Mouse (Mus musculus): Measurements from ENCODE around the gene Dip2b. TPM values are rescaled to one million over a fixed set of nuclear protein-coding genes. Genes with fewer than 3 reads are reported as not detected.

Gene Dip2b
- total and polyA plus RNA-seq, 3 experiments: 13.9 to 68.9 (median 15.4) TPM

GRCm38 (mm10) chr15:100113343-100114275, 75.1 kb downstream of the Dip2b start:
- Histone ChIP-seq H3K79me2 (ENCODE audit: control insufficient read depth, insufficient read depth, low read length, poor library complexity) (peaks cover 3% of the 10 kb centered on the region), H3K9ac (ENCODE audit: control insufficient read depth, low read depth, low read length, poor library complexity, severe bottlenecking) (no peak overlapping the region), H3K9me3 (replicated peaks; ENCODE audit: insufficient read depth, low read length) (no peaks in the 10 kb centered on the region), H3K27ac (ENCODE audit: control insufficient read depth, low read depth, low read length) (no peak overlapping the region), H3K27me3 (ENCODE audit: control insufficient read depth in 1 of 2, insufficient read depth in 2 of 2, low read length in 2 of 2) (no peaks in the 10 kb centered on the region), H3K4me1 (ENCODE audit: control insufficient read depth in 1 of 2, insufficient read depth in 2 of 2, low read length in 2 of 2) (peaks cover 6 to 19% of the 10 kb centered on the region in 2 experiments; a peak in 3 of 4 replicates), H3K36me3 (ENCODE audit: control insufficient read depth in 1 of 2, insufficient read depth in 2 of 2, low read length in 2 of 2) (peaks cover 0 to 13% of the 10 kb centered on the region in 2 experiments; a peak in 3 of 4 replicates), H3K4me3 (ENCODE audit: control insufficient read depth in 1 of 2, insufficient read depth in 1 of 2, low read depth in 2 of 2, low read length in 2 of 2) (no peak overlapping the region)
- peak; percentile 70 for DNase-seq (ENCODE audit: low read depth, low spot score)
- TF ChIP-seq TAL1 (IDR thresholded peaks at IDR 0.05; ENCODE audit: low read length) (no peak), TCF12 (IDR thresholded peaks at IDR 0.05; ENCODE audit: low read depth, low read length) (no peak), MAX (IDR thresholded peaks at IDR 0.05; ENCODE audit: low read length) (0 out of 2 replicates have a peak, but pooled peaks have one; percentile 18), KAT2A (conservative IDR thresholded peaks at IDR 0.05; ENCODE audit: low read depth, low read length) (no peak), GABPA (IDR thresholded peaks at IDR 0.05; ENCODE audit: low read depth, low read length) (no peak), NELFE (IDR thresholded peaks at IDR 0.05; ENCODE audit: low read depth, low read length) (no peak), POLR2A (IDR thresholded peaks at IDR 0.05; ENCODE audit: control insufficient read depth in 1 of 2, insufficient read depth in 1 of 2, low read depth in 1 of 2, low read length in 2 of 2, poor library complexity in 1 of 2) (no peak), SIN3A (IDR thresholded peaks at IDR 0.05; ENCODE audit: low read length) (no peak), POLR2AphosphoS5 (IDR thresholded peaks at IDR 0.05; ENCODE audit: borderline replicate concordance, low read depth, low read length) (no peak), MXI1 (IDR thresholded peaks at IDR 0.05; ENCODE audit: low read depth, low read length) (0 out of 2 replicates have a peak, but pooled peaks have one; percentile 25), ETS1 (IDR thresholded peaks at IDR 0.05; ENCODE audit: low read depth, low read length) (no peak), GATA1 (IDR thresholded peaks at IDR 0.05; ENCODE audit: low read depth, low read length) (peak; percentile 42; the same call in 1 of the 2 replicates), POLR2AphosphoS2 (IDR thresholded peaks at IDR 0.05; ENCODE audit: low read length) (no peak), MEF2A (IDR thresholded peaks at IDR 0.05; ENCODE audit: extremely low read depth, insufficient replicate concordance, low read depth, low read length, poor library complexity, severe bottlenecking) (no peak), EP300 (IDR thresholded peaks at IDR 0.05; ENCODE audit: low read depth in 1 of 2, low read length in 2 of 2) (peak; percentile 22 to 44; a peak in 3 of 4 replicates), MAZ (IDR thresholded peaks at IDR 0.05; ENCODE audit: low read depth, low read length) (no peak), BHLHE40 (IDR thresholded peaks at IDR 0.05; ENCODE audit: borderline replicate concordance, low read depth, low read length) (peak; percentile 61; the same call in 1 of the 2 replicates), SMC3 (IDR thresholded peaks at IDR 0.05; ENCODE audit: low read depth, low read length) (0 out of 2 replicates have a peak, but pooled peaks have one; percentile 17), JUND (IDR thresholded peaks at IDR 0.05; ENCODE audit: low read depth, low read length) (no peak), HCFC1 (IDR thresholded peaks at IDR 0.05; ENCODE audit: low read depth, low read length) (no peak), ZMIZ1 (IDR thresholded peaks at IDR 0.05; ENCODE audit: low read depth, low read length) (no peak), RCOR1 (IDR thresholded peaks at IDR 0.05; ENCODE audit: low read depth, low read length) (0 out of 2 replicates have a peak, but pooled peaks have one; percentile 33), NRF1 (IDR thresholded peaks at IDR 0.05; ENCODE audit: insufficient read depth, low read depth, low read length, poor library complexity, severe bottlenecking) (no peak), CTCF (IDR thresholded peaks at IDR 0.05 in 2 of 3, conservative IDR thresholded peaks at IDR 0.05 in 1 of 3; ENCODE audit: control insufficient read depth in 1 of 3, insufficient read depth in 1 of 3, low read depth in 2 of 3, low read length in 3 of 3, poor library complexity in 1 of 3, severe bottlenecking in 1 of 3) (peak in 1 of 3 experiments; percentile 15; a peak in 1 of 6 replicates)
